Mouse (Mus musculus): ENCODE measurements around the gene Rgs6. TPM values are rescaled to one million over a fixed set of nuclear protein-coding genes. Genes with fewer than 3 reads are reported as not detected.

Gene Rgs6
- polyA plus RNA-seq, 1 experiment from 2014 or later, result 1.0 TPM

GRCm38 (mm10) chr12:83128606-83129005 lies 540.5 kb downstream of the Rgs6 start:
- Histone ChIP-seq H3K4me2 (no peak overlapping the region), H3K9ac (ENCODE audit: low read depth, low read length) (no peak overlapping the region), H3K27ac (ENCODE audit: low read depth, low read length) (no peak overlapping the region), H3K9me3 (ENCODE audit: control insufficient read depth, low read length) (no peaks in the 10 kb centered on the region), H3K4me3 (ENCODE audit: low read depth, low read length) (no peak overlapping the region), H3K4me1 (replicated peaks; ENCODE audit: control insufficient read depth, insufficient read depth, low read length) (0 out of 2 replicates have a peak, but pooled peaks cover 8% of the 10 kb centered on the region), H3K27me3 (replicated peaks; ENCODE audit: control insufficient read depth, insufficient read depth, low read length) (no peaks in the 10 kb centered on the region), H3K36me3 (ENCODE audit: control insufficient read depth, insufficient read depth, low read length) (no peaks in the 10 kb centered on the region)
- WGBS, result 76% methylated on average over 3 of the region's 3 CpGs
- ATAC-seq (replicated peaks; ENCODE audit: low FRiP score) (no peak), DNase-seq (ENCODE audit: low spot score) (no peak)

GRCm38 (mm10) chr12:83131405-83131804 lies 543.3 kb downstream of the Rgs6 start:
- Histone ChIP-seq H3K4me2 (no peak overlapping the region), H3K4me1 (replicated peaks; ENCODE audit: control insufficient read depth, insufficient read depth, low read length) (0 out of 2 replicates have a peak, but pooled peaks cover 6% of the 10 kb centered on the region), H3K36me3 (ENCODE audit: control insufficient read depth, insufficient read depth, low read length) (no peaks in the 10 kb centered on the region), H3K27me3 (replicated peaks; ENCODE audit: control insufficient read depth, insufficient read depth, low read length) (no peaks in the 10 kb centered on the region), H3K27ac (ENCODE audit: low read depth, low read length) (no peak overlapping the region), H3K9me3 (ENCODE audit: control insufficient read depth, low read length) (no peaks in the 10 kb centered on the region), H3K9ac (ENCODE audit: low read depth, low read length) (no peak overlapping the region), H3K4me3 (ENCODE audit: low read depth, low read length) (no peak overlapping the region)
- ATAC-seq (replicated peaks; ENCODE audit: low FRiP score) (no peak), DNase-seq (ENCODE audit: low spot score) (no peak)
- WGBS, result 78% methylated on average over 4 of the region's 4 CpGs

- H3K9me3 ChIP-seq (ENCODE audit: control insufficient read depth, low read length), result no peaks in the 10 kb centered on the region
Measured at GRCm38 (mm10) chr12:83133827-83134226, 545.7 kb downstream of the Rgs6 start.

GRCm38 (mm10) chr12:83136031-83136430 lies 547.9 kb downstream of the Rgs6 start:
- no peaks in the 10 kb centered on the region for H3K36me3 ChIP-seq (ENCODE audit: control insufficient read depth, insufficient read depth, low read length)
- H3K27me3 ChIP-seq (replicated peaks; ENCODE audit: control insufficient read depth, insufficient read depth, low read length), result no peaks in the 10 kb centered on the region
- ATAC-seq (replicated peaks; ENCODE audit: low FRiP score), result no peak
- H3K4me3 ChIP-seq (ENCODE audit: low read depth, low read length), result no peak overlapping the region
- H3K4me1 ChIP-seq (replicated peaks; ENCODE audit: control insufficient read depth, insufficient read depth, low read length), result peaks cover 7% of the 10 kb centered on the region
- WGBS, result 80% methylated on average over 5 of the region's 5 CpGs
- no peak overlapping the region for H3K9ac ChIP-seq (ENCODE audit: low read depth, low read length)
- DNase-seq (ENCODE audit: low spot score), result no peak
- no peak overlapping the region for H3K27ac ChIP-seq (ENCODE audit: low read depth, low read length)
- H3K4me2 ChIP-seq, result no peak overlapping the region
- H3K9me3 ChIP-seq (ENCODE audit: control insufficient read depth, low read length), result no peaks in the 10 kb centered on the region

More at GRCm38 (mm10) chr12:83133827-83134226, 545.7 kb downstream of the Rgs6 start:
- Histone ChIP-seq H3K36me3 (ENCODE audit: control insufficient read depth, insufficient read depth, low read length) (no peaks in the 10 kb centered on the region), H3K27ac (ENCODE audit: low read depth, low read length) (no peak overlapping the region), H3K27me3 (replicated peaks; ENCODE audit: control insufficient read depth, insufficient read depth, low read length) (no peaks in the 10 kb centered on the region), H3K4me3 (ENCODE audit: low read depth, low read length) (no peak overlapping the region), H3K4me2 (no peak overlapping the region), H3K4me1 (replicated peaks; ENCODE audit: control insufficient read depth, insufficient read depth, low read length) (0 out of 2 replicates have a peak, but pooled peaks cover 3% of the 10 kb centered on the region), H3K9ac (ENCODE audit: low read depth, low read length) (no peak overlapping the region)
- no peak for ATAC-seq (replicated peaks; ENCODE audit: low FRiP score)
- DNase-seq (ENCODE audit: low spot score), result no peak
- WGBS, result 75% methylated on average over 6 of the region's 6 CpGs

GRCm38 (mm10) chr12:83136460-83136859 lies 548.4 kb downstream of the Rgs6 start:
- Histone ChIP-seq H3K4me2 (no peak overlapping the region), H3K36me3 (ENCODE audit: control insufficient read depth, insufficient read depth, low read length) (no peaks in the 10 kb centered on the region), H3K9me3 (ENCODE audit: control insufficient read depth, low read length) (no peaks in the 10 kb centered on the region), H3K27ac (ENCODE audit: low read depth, low read length) (no peak overlapping the region), H3K27me3 (replicated peaks; ENCODE audit: control insufficient read depth, insufficient read depth, low read length) (no peaks in the 10 kb centered on the region), H3K4me3 (ENCODE audit: low read depth, low read length) (no peak overlapping the region), H3K9ac (ENCODE audit: low read depth, low read length) (no peak overlapping the region), H3K4me1 (replicated peaks; ENCODE audit: control insufficient read depth, insufficient read depth, low read length) (peaks cover 9% of the 10 kb centered on the region)
- no peak for ATAC-seq (replicated peaks; ENCODE audit: low FRiP score)
- DNase-seq (ENCODE audit: low spot score), result no peak
- 81% methylated on average over 2 of the region's 2 CpGs for WGBS

GRCm38 (mm10) chr12:83137001-83137400 lies 548.9 kb downstream of the Rgs6 start:
- Histone ChIP-seq H3K4me2 (no peak overlapping the region), H3K9ac (ENCODE audit: low read depth, low read length) (no peak overlapping the region)
- WGBS, result 61% methylated on average over 3 of the region's 3 CpGs

GRCm38 (mm10) chr12:83141164-83141563 lies 553.1 kb downstream of the Rgs6 start:
- Histone ChIP-seq H3K27ac (ENCODE audit: low read depth, low read length) (no peak overlapping the region), H3K4me2 (no peak overlapping the region; the same call in 1 of the 2 replicates), H3K36me3 (ENCODE audit: control insufficient read depth, insufficient read depth, low read length) (no peaks in the 10 kb centered on the region), H3K4me1 (replicated peaks; ENCODE audit: control insufficient read depth, insufficient read depth, low read length) (peaks cover 15% of the 10 kb centered on the region), H3K9ac (ENCODE audit: low read depth, low read length) (no peak overlapping the region), H3K4me3 (ENCODE audit: low read depth, low read length) (no peak overlapping the region), H3K27me3 (replicated peaks; ENCODE audit: control insufficient read depth, insufficient read depth, low read length) (no peaks in the 10 kb centered on the region), H3K9me3 (ENCODE audit: control insufficient read depth, low read length) (no peaks in the 10 kb centered on the region)
- DNase-seq (ENCODE audit: low spot score) (no peak), ATAC-seq (replicated peaks; ENCODE audit: low FRiP score) (peak; percentile 84)
- WGBS, result 33% methylated on average over 2 of the region's 2 CpGs

More at GRCm38 (mm10) chr12:83137001-83137400, 548.9 kb downstream of the Rgs6 start:
- no peaks in the 10 kb centered on the region for H3K9me3 ChIP-seq (ENCODE audit: control insufficient read depth, low read length)
- no peaks in the 10 kb centered on the region for H3K36me3 ChIP-seq (ENCODE audit: control insufficient read depth, insufficient read depth, low read length)
- H3K4me1 ChIP-seq (replicated peaks; ENCODE audit: control insufficient read depth, insufficient read depth, low read length), result peaks cover 6% of the 10 kb centered on the region
- ATAC-seq (replicated peaks; ENCODE audit: low FRiP score), result no peak
- no peaks in the 10 kb centered on the region for H3K27me3 ChIP-seq (replicated peaks; ENCODE audit: control insufficient read depth, insufficient read depth, low read length)
- H3K27ac ChIP-seq (ENCODE audit: low read depth, low read length), result no peak overlapping the region
- no peak overlapping the region for H3K4me3 ChIP-seq (ENCODE audit: low read depth, low read length)
- no peak for DNase-seq (ENCODE audit: low spot score)

GRCm38 (mm10) chr12:83142507-83142906 lies 554.4 kb downstream of the Rgs6 start:
- no peak for ATAC-seq (replicated peaks; ENCODE audit: low FRiP score)
- 44% methylated on average over 2 of the region's 2 CpGs for WGBS

GRCm38 (mm10) chr12:83143071-83143470 lies 555.0 kb downstream of the Rgs6 start:
- H3K9ac ChIP-seq (ENCODE audit: low read depth, low read length), result 0 out of 2 replicates have a peak overlapping the region, but pooled peaks have one; percentile 9
- DNase-seq (ENCODE audit: low spot score), result no peak
- peaks cover 15% of the 10 kb centered on the region for H3K4me1 ChIP-seq (replicated peaks; ENCODE audit: control insufficient read depth, insufficient read depth, low read length)
- H3K4me2 ChIP-seq, result no peak overlapping the region
- ATAC-seq (replicated peaks; ENCODE audit: low FRiP score), result peak; percentile 78
- H3K9me3 ChIP-seq (ENCODE audit: control insufficient read depth, low read length), result no peaks in the 10 kb centered on the region
- 32% methylated on average over 3 of the region's 3 CpGs for WGBS
- H3K27me3 ChIP-seq (replicated peaks; ENCODE audit: control insufficient read depth, insufficient read depth, low read length), result no peaks in the 10 kb centered on the region
- no peak overlapping the region for H3K4me3 ChIP-seq (ENCODE audit: low read depth, low read length)
- H3K27ac ChIP-seq (ENCODE audit: low read depth, low read length), result no peak overlapping the region
- H3K36me3 ChIP-seq (ENCODE audit: control insufficient read depth, insufficient read depth, low read length), result no peaks in the 10 kb centered on the region

More at GRCm38 (mm10) chr12:83142507-83142906, 554.4 kb downstream of the Rgs6 start:
- no peak overlapping the region for H3K9ac ChIP-seq (ENCODE audit: low read depth, low read length)
- H3K4me1 ChIP-seq (replicated peaks; ENCODE audit: control insufficient read depth, insufficient read depth, low read length), result peaks cover 15% of the 10 kb centered on the region
- no peaks in the 10 kb centered on the region for H3K36me3 ChIP-seq (ENCODE audit: control insufficient read depth, insufficient read depth, low read length)
- no peaks in the 10 kb centered on the region for H3K27me3 ChIP-seq (replicated peaks; ENCODE audit: control insufficient read depth, insufficient read depth, low read length)
- H3K27ac ChIP-seq (ENCODE audit: low read depth, low read length), result no peak overlapping the region
- no peak overlapping the region for H3K4me2 ChIP-seq
- H3K9me3 ChIP-seq (ENCODE audit: control insufficient read depth, low read length), result no peaks in the 10 kb centered on the region
- no peak for DNase-seq (ENCODE audit: low spot score)
- no peak overlapping the region for H3K4me3 ChIP-seq (ENCODE audit: low read depth, low read length)

All from liver, embryonic 11.5 days (tissue).